Mouse (Mus musculus): Measurements from ENCODE around the gene Tas2r120. TPM values are rescaled to one million over a fixed set of nuclear protein-coding genes. Genes with fewer than 3 reads are reported as not detected.
"Not testable (repeated sequence)": the region's sequence is repeated elsewhere in the genome, so short reads cannot be mapped to it uniquely, and the experiment has no call there.

Tas2r120 gene
- polyA plus RNA-seq (2015; fragmentation: Nextera tagmentation; extraction: Ambion mirVana): not detected in 2 replicates

- no peaks in the 10 kb centered on the region for H3K4me1 ChIP-seq (replicated peaks; ENCODE audit: control insufficient read depth, insufficient read depth)
- H3K4me2 ChIP-seq (replicated peaks; ENCODE audit: low read depth): no peak within 1 kb of the TSS
- H3K27ac ChIP-seq (replicated peaks): no peak within 1 kb of the TSS
- H3K36me3 ChIP-seq (ENCODE audit: control insufficient read depth, insufficient read depth, low read length): no peaks in the 10 kb centered on the region
- no peak for TF ChIP-seq EP300 (optimal IDR thresholded peaks at IDR 0.05)
- TF ChIP-seq CTCF (IDR thresholded peaks at IDR 0.05; ENCODE audit: low read depth): no peak
- H3K4me3 ChIP-seq (ENCODE audit: low read depth, low read length): no peak within 1 kb of the TSS
- DNase-seq (ENCODE audit: low spot score) (no peak), ATAC-seq (ENCODE audit: low FRiP score, low TSS enrichment) (no peak)
- H3K9me3 ChIP-seq (ENCODE audit: control insufficient read depth, low read length): no peaks in the 10 kb centered on the region
- H3K9ac ChIP-seq (ENCODE audit: low read length): no peak within 1 kb of the TSS
- no peaks in the 10 kb centered on the region for H3K27me3 ChIP-seq (ENCODE audit: control insufficient read depth, insufficient read depth, low read length)
Measured at GRCm38 (mm10) chr6:132656653-132657052, at the start of gene Tas2r120. Gene Tas2r120 (plus strand): TSS chr6:132656953.

DNA sequence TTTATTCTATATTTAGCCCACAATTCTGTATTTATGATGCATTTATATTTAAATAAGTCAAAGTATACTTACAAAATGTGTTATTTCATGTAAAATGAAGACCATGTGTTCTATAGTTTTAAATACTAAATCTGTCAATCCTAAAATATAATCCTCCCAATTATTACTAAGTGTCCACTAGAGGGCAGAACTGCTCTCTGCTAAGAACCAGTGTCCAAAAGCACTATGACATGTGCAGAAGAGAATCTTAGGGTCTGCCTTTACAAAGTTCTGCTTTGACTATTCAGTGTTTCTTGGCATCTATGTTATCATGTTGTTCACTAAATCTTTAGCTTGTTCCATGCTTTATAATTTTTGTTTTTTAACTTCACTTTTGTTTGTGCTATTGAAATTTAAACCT, 7.4 kb upstream of the Tas2r120 start:
- no peaks in the 10 kb centered on the region for H3K9me3 ChIP-seq (ENCODE audit: control insufficient read depth, low read length)
- no peaks in the 10 kb centered on the region for H3K36me3 ChIP-seq (ENCODE audit: control insufficient read depth, insufficient read depth, low read length)
- no peak for ATAC-seq (ENCODE audit: low FRiP score, low TSS enrichment)
- no peak overlapping the region for H3K4me2 ChIP-seq (replicated peaks; ENCODE audit: low read depth)
- no peak overlapping the region for H3K27ac ChIP-seq (replicated peaks)
- no peak overlapping the region for H3K4me3 ChIP-seq (ENCODE audit: low read depth, low read length)
- DNase-seq (ENCODE audit: low spot score): no peak
- H3K4me1 ChIP-seq (replicated peaks; ENCODE audit: control insufficient read depth, insufficient read depth): no peaks in the 10 kb centered on the region
- TF ChIP-seq EP300 (optimal IDR thresholded peaks at IDR 0.05): no peak
- TF ChIP-seq CTCF (IDR thresholded peaks at IDR 0.05; ENCODE audit: low read depth): peak; percentile 73
- H3K27me3 ChIP-seq (ENCODE audit: control insufficient read depth, insufficient read depth, low read length): no peaks in the 10 kb centered on the region
- H3K9ac ChIP-seq (ENCODE audit: low read length): no peak overlapping the region

DNA sequence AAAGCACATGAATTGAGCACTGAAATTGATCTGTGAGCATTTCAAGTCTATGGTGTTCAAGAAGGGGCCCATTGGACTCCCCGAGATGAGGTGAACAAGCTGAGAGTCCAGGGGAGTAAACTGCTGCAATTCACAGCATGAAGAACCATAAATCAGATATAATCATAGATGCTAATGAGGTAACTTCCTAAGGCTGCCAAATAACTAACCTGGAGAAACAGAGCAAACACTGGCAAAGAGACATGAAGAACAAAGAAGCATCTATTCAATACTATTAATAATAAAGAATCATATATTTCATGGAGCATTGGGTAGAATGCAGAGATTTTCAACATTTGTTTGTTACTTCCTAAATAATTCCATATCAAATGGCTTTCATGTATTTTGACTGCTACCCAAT, 5.3 kb upstream of the Tas2r120 start, which contains the start of gene A630073D07Rik:
Gene A630073D07Rik (minus strand): TSS at position 101 of the 400 bp plus-strand sequence.
- no peak for ATAC-seq (ENCODE audit: low FRiP score, low TSS enrichment)
- no peaks in the 10 kb centered on the region for H3K27me3 ChIP-seq (ENCODE audit: control insufficient read depth, insufficient read depth, low read length)
- TF ChIP-seq EP300 (optimal IDR thresholded peaks at IDR 0.05) (no peak), CTCF (IDR thresholded peaks at IDR 0.05; ENCODE audit: low read depth) (no peak)

GRCm38 (mm10) chr6:132691596-132691995, 34.8 kb downstream of the Tas2r120 start:
- H3K27ac ChIP-seq (replicated peaks); H3K27me3 ChIP-seq (ENCODE audit: control insufficient read depth, insufficient read depth, low read length); H3K4me2 ChIP-seq (replicated peaks; ENCODE audit: low read depth); H3K36me3 ChIP-seq (ENCODE audit: control insufficient read depth, insufficient read depth, low read length); H3K9me3 ChIP-seq (ENCODE audit: control insufficient read depth, low read length); ATAC-seq (ENCODE audit: low FRiP score, low TSS enrichment); H3K4me3 ChIP-seq (ENCODE audit: low read depth, low read length); DNase-seq (ENCODE audit: low spot score); H3K4me1 ChIP-seq (replicated peaks; ENCODE audit: control insufficient read depth, insufficient read depth); H3K9ac ChIP-seq (ENCODE audit: low read length): not testable (repeated sequence)
- 79% methylated on average over 7 of the region's 7 CpGs for WGBS

More for the DNA sequence above, 5.3 kb upstream of the Tas2r120 start, which contains the start of gene A630073D07Rik:
- no peak for DNase-seq (ENCODE audit: low spot score)
- 84% methylated on average over 1 of the region's 1 CpGs for WGBS
- H3K9ac ChIP-seq (ENCODE audit: low read length): no peak within 1 kb of the TSS
- no peaks in the 10 kb centered on the region for H3K9me3 ChIP-seq (ENCODE audit: control insufficient read depth, low read length)
- no peaks in the 10 kb centered on the region for H3K4me1 ChIP-seq (replicated peaks; ENCODE audit: control insufficient read depth, insufficient read depth)
- H3K36me3 ChIP-seq (ENCODE audit: control insufficient read depth, insufficient read depth, low read length): no peaks in the 10 kb centered on the region
- H3K4me3 ChIP-seq (ENCODE audit: low read depth, low read length): no peak within 1 kb of the TSS
- no peak within 1 kb of the TSS for H3K4me2 ChIP-seq (replicated peaks; ENCODE audit: low read depth)
- no peak within 1 kb of the TSS for H3K27ac ChIP-seq (replicated peaks)

DNA sequence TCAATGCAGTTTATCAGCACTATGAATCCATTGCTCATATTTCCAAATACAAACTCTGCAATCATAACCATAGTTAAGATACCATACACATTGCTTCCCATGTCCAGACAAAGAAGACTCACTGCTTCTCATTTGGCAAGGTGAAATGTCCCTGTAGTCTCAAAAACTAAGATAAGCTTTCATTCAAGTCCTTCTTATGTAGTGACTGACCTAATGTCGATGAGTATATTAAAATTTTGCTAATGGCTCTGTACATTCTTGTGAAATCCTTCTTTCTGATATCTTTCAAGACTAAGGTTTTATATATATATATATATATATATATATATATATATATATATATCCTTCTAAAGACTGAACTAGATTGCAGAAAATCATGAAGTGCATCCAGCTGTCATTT, 44.2 kb downstream of the Tas2r120 start, which contains the start of gene Tas2r121:
Gene Tas2r121 (minus strand): TSS at position 101 of the 400 bp plus-strand sequence.
- no peak within 1 kb of the TSS for H3K4me2 ChIP-seq (replicated peaks; ENCODE audit: low read depth)
- no peaks in the 10 kb centered on the region for H3K36me3 ChIP-seq (ENCODE audit: control insufficient read depth, insufficient read depth, low read length)
- ATAC-seq (ENCODE audit: low FRiP score, low TSS enrichment) (no peak), DNase-seq (ENCODE audit: low spot score) (no peak)
- no peak within 1 kb of the TSS for H3K27ac ChIP-seq (replicated peaks)
- H3K4me1 ChIP-seq (replicated peaks; ENCODE audit: control insufficient read depth, insufficient read depth): no peaks in the 10 kb centered on the region
- 74% methylated on average over 1 of the region's 1 CpGs for WGBS
- no peaks in the 10 kb centered on the region for H3K27me3 ChIP-seq (ENCODE audit: control insufficient read depth, insufficient read depth, low read length)
- H3K9me3 ChIP-seq (ENCODE audit: control insufficient read depth, low read length): no peaks in the 10 kb centered on the region
- TF ChIP-seq EP300 (optimal IDR thresholded peaks at IDR 0.05) (no peak), CTCF (IDR thresholded peaks at IDR 0.05; ENCODE audit: low read depth) (no peak)
- H3K9ac ChIP-seq (ENCODE audit: low read length): no peak within 1 kb of the TSS
- no peak within 1 kb of the TSS for H3K4me3 ChIP-seq (ENCODE audit: low read depth, low read length)

Other genes with a start within 250 kb of the Tas2r120 start
- 0.11 TPM in 1 of 2 replicates, not detected in the other for gene Prh1, start 87.1 kb upstream of the Tas2r120 start, polyA plus RNA-seq (2015; fragmentation: Nextera tagmentation; extraction: Ambion mirVana)
- not detected in 2 replicates for gene Prp2, start 61.0 kb upstream of the Tas2r120 start, polyA plus RNA-seq (2015; fragmentation: Nextera tagmentation; extraction: Ambion mirVana)
- gene A630073D07Rik, start 5.4 kb upstream of the Tas2r120 start, polyA plus RNA-seq (2015; fragmentation: Nextera tagmentation; extraction: Ambion mirVana): not detected in 2 replicates
- not detected in 2 replicates for gene Tas2r121, start 44.1 kb downstream of the Tas2r120 start, polyA plus RNA-seq (2015; fragmentation: Nextera tagmentation; extraction: Ambion mirVana)
- not detected in 2 replicates for gene Tas2r122, start 55.0 kb downstream of the Tas2r120 start, polyA plus RNA-seq (2015; fragmentation: Nextera tagmentation; extraction: Ambion mirVana)
- not detected in 2 replicates for gene Tas2r115, start 81.1 kb downstream of the Tas2r120 start, polyA plus RNA-seq (2015; fragmentation: Nextera tagmentation; extraction: Ambion mirVana)
- gene Tas2r124, start 97.8 kb downstream of the Tas2r120 start, polyA plus RNA-seq (2015; fragmentation: Nextera tagmentation; extraction: Ambion mirVana): not detected in 2 replicates
- not detected in 2 replicates for gene Tas2r102, start 105.2 kb downstream of the Tas2r120 start, polyA plus RNA-seq (2015; fragmentation: Nextera tagmentation; extraction: Ambion mirVana)
- not detected in 2 replicates for gene Tas2r136, start 121.2 kb downstream of the Tas2r120 start, polyA plus RNA-seq (2015; fragmentation: Nextera tagmentation; extraction: Ambion mirVana)
- not detected in 2 replicates for gene Tas2r117, start 145.9 kb downstream of the Tas2r120 start, polyA plus RNA-seq (2015; fragmentation: Nextera tagmentation; extraction: Ambion mirVana)
- not detected in 2 replicates for gene Tas2r123, start 190.2 kb downstream of the Tas2r120 start, polyA plus RNA-seq (2015; fragmentation: Nextera tagmentation; extraction: Ambion mirVana)
- not detected in 2 replicates for gene Tas2r116, start 198.5 kb downstream of the Tas2r120 start, polyA plus RNA-seq (2015; fragmentation: Nextera tagmentation; extraction: Ambion mirVana)
- not detected in 2 replicates for gene Tas2r110, start 211.1 kb downstream of the Tas2r120 start, polyA plus RNA-seq (2015; fragmentation: Nextera tagmentation; extraction: Ambion mirVana)
- not detected in 2 replicates for gene Tas2r113, start 236.1 kb downstream of the Tas2r120 start, polyA plus RNA-seq (2015; fragmentation: Nextera tagmentation; extraction: Ambion mirVana)

Data from stomach, postnatal 0 days (tissue).